Mouse (Mus musculus) right cerebral cortex, postnatal 14 days (tissue): ENCODE results near the gene Zfp804b.
"Not testable (repeated sequence)": the region's sequence is repeated elsewhere in the genome, so short reads cannot be mapped to it uniquely, and the experiment has no call there.

Experiments used
- DNase-seq: peaks from one replicate; pipeline ENCODE4 v3.0.0; 2022

Zfp804b gene

DNA sequence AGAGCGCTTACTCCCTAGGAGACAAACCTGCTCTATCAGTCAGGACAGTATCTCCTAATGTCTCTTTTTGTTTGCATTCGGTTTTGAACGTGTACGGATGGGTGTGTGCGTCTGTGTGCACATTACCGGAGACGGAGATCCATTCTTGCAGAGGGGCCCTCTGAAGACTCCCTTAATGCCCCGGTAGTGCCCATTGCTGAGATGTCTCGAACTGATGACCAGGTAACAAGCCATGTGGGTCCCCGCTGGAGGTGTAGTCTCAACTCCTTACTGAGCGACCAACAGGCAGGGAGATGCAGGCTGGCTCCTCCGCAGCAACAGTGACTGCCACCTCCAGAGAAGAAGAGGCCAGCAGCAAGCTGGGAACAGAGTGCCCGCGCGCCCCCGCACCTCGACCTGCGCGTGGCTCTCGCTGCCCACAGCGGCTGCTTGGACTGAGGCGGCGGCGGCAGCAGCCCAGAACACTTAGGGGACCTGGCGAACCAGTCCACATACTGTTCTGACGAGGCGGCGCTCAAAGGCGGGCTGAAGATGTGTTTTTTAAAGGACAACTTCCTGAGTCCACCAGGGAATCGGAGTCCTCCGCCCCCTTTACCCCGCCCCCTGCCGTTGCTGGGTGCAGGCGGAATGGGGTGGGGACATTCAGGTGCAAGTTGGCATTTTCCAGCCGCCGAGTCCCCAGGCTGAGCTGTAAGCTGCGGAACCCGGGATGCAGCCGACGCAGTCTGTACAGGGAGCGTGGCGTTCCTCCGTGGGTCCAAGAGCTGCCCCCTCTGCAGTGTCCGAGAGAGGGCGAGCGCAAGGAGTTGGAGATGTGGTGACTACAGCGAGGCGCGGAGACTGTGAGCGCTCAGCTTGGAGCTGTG lies at the start of gene Zfp804b:
Gene Zfp804b (minus strand): TSS at position 612 of the 866 bp plus-strand sequence.
- DNase-seq = peak; percentile 31

DNA sequence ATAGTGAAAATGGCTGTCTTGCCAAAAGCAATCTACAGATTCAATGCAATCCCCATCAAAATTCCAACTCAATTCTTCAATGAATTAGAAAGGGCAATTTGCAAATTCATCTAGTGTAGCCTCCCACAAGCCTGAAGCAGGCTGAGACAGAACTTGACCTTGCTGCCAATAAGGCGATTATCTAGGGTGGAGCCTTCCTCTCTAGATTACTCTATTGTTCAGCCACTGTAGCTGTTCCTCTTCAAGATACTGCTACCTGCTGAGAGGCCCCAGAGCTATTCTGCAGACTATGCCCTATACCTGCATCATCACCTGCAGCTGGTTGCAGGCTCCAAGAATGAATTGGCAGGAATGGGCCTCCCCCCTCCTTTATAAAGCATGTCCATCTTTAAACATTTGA lies 20.1 kb upstream of the Zfp804b start:
- DNase-seq = not testable (repeated sequence)

DNA sequence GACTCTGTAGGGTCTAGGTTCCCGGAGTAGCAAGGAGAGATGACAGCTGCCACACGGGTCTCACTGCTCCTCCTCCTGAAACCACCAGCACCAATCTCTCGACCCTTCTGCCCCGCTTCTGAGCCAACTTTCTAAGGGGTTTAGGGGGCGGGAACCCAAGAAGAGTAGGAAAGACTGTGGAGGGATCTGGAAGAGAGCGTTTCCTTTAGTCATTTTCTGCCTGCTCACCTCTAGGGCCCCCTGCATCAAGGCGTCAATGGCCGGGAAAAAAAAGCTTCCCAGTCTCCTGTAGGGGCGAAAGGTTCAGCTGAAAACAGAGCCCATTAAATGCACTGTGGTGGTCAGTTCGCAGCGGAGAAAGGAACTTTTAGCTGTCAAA lies 444 bp upstream of the Zfp804b start:
- DNase-seq = no peak

DNA sequence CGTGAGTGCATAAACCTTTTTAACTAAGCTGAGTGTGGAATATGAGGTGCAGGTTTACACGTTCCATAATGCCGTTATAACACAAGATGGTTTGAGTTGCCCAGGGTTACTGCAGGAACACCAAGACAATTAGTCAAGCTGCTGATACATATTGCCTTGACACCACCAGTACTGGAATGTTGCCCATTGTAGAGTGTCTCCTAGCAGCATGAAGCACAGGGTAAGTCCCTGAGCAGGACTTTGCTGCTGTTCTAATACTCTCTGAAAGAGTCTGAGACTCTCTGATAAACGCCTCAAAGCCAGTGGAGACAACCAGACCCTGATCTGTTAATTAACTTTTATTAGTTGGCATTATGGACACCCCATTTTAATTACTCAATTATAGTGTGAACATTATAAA lies 19.0 kb downstream of the Zfp804b start:
- DNase-seq = no peak

DNA sequence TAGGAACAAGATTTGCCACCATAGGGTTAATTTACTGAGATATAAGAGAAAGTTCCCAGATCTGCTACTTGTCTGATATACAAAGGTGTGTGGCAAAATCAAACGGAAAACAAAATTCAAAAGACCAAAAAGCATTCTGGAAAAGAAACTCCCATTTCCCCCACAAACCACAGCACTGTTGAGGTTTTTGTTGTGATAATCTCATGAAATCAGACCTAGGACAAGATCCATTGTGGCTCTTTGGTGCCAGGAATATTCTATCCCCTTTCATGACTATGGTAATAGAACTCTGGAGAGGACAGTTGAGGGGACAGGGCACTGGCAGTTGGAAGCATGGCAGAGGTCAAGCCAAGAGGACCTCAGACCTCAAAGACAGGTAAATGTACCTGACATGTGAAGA lies 40.7 kb downstream of the Zfp804b start, which contains the start of gene Tex47:
Gene Tex47 (plus strand): TSS at position 301 of the 400 bp plus-strand sequence.
- no peak for DNase-seq

DNA sequence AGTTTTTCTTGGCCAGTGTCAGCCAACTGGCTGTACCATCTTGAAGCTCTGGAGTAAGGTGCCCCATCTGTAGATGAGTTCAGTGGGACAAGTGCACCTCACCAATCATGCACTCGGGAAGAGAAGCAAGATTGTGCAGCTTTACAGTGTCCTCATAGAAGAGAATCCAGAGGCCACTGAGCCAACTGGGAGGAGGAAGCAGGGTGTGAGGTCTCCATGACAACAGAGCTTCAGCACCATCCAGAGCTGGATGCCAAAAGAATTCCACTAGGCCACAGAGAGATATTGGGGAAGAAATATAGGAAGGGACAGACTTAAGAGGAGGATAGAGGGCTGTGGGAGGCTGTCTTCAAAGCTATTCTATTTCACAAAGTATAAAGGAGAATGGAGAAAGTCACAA lies 41.6 kb downstream of the Zfp804b start:
- no peak for DNase-seq

DNA sequence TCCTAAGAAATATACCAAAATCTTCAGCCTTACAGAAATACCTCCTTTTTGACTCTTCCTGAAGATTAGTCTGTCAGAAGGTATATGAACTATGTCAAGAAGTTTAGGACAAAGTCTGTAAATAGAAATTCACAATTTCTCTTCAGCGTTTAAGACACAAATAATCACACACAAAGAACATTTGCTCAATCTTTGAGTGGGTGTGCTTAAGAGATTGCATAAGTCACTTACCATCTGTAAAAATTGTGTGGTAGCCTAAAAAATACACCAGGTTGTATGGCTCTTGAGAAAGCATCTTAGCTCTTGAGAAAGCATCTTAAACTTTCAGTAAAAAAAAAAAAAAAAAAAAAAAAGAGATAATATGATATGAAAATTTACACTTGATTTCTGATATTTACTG lies 60.2 kb downstream of the Zfp804b start:
- no peak for DNase-seq

DNA sequence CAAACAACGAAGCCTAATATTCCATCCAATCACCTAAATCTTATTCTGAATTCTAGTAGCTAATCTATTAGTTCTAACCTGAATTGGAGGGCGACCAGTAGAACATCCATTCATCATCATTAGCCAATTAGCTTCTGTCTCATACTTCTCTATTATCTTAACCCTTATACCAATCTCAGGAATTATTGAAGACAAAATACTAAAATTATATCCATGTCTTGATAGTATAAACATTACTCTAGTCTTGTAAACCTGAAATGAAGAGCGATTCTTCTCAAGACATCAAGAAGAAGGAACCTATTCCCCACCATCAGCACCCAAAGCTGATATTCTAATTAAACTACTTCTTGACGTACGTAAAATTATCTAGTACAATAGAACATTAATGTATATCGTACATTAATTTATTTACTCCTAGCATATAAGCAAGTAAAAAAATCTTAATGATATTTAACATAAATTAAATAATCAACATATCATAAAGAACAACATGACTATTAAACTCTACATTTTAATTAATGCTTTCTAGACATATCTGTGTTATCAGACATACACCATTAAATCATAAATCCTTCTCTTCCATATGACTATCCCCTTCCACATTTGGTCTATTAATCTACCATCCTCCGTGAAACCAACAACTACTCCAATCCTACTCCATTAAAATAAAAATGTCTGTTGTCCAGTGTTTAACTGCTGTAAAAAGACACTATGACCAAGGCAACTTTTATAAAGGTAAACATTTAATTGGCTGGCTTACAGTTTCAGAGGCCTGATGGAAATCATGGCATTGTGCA lies 67.7 kb downstream of the Zfp804b start:
- DNase-seq = no peak

DNA sequence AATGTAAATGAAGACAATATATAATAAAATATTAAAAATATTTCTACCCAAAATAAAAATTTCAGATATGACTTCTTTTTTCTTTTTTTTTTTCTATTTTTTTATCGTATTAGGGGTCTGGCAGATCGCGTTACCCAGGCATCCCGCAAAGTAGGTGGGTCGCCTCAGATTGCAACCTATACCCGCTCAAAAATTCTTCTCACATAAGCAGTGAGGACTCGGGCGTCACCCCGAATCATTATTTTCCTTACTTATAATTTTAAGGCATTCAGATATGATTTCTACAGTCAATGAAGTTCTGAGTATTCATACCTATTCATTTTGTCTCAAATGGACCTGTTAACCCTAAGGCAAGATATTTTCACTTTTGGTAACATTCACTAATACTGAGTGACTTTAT lies 167.0 kb downstream of the Zfp804b start:
- no peak for DNase-seq

DNA sequence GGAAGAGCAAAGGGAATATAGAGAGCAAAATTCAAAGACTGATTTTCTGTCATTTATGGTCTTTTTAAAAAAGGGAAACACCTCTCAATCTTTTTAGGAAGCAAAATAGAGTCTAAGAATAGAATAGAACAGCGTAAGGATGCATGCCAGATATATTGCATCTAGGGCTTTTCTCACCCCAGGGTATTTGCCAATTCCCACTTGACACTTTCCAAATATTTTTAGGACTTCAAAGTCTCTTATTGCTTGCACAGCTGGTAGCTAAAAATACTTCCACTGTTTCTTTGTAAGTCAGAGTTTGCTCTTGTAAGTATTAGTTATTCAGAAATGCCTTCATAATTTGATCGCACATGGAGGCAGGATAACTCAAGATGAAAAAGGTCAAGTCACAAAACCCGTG lies 204.9 kb downstream of the Zfp804b start:
- DNase-seq = no peak

DNA sequence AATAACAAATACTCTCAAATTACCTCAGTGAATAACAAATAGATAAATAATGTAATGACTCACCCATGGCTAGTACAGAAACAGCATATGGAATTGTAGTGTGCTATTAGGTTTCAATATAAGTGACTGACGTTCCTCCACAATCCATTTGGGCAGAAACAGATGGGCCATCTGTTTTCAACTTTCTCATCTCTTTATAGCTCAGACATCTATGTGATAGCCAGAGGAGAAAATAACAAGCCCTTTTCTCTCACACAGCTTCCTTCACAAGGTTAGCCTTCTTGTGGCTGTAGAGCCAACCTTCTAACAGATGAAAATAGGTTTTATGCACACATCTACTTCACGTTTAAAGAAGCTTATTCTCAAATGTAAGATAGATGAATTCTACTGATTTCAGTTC lies 242.2 kb downstream of the Zfp804b start:
- no peak for DNase-seq

DNA sequence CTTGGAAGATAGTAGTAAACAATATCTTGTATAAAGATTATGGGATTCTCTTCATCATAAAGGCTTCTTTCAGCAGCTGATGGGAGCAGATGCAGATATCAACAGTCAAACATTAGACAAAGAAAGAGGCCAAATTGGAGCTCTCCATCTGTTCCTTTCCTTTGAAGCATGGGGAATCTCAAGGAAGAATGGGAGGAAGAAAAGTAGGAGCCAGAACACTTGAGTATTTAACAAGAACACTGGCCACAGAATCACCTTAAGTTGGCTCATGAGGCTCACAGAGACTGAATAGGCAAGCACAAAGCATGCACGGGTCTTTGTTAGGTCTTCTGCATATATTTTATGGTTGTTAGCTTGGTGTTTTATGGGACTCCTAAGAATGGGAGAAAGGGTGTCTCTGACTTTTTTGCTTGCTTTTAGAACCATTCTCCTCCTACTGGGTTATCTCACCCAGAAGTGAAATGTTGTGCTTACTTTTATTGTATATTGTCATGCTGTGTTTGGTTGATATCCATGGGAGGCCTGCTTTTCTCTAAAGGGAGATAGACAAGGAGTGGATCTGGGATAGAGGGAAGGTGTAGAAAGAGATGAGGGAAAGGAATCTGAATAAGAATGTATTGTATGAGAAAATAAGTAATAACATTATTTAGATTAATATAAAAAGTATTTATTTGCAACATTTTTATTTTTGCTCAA lies 270.5 kb downstream of the Zfp804b start:
- DNase-seq = no peak

DNA sequence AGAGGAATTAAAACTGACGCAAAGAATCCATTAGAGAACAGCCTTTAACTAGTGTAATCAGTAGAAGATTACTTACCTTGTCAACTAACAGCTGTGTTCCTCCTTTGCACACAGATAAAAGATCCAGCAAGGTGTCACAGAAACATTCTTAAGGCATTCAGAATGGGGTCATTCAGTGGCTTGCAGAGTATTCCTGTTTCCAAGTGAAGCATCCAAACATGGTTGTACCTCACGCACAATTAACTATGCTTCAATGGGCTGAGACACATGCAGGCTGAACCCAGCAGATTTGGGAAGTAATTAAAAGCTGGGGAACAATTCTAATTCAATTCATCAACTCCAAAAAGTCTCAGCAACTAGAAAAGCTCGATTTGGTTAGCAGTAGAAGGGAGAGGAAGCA lies 337.1 kb downstream of the Zfp804b start:
- DNase-seq = no peak

DNA sequence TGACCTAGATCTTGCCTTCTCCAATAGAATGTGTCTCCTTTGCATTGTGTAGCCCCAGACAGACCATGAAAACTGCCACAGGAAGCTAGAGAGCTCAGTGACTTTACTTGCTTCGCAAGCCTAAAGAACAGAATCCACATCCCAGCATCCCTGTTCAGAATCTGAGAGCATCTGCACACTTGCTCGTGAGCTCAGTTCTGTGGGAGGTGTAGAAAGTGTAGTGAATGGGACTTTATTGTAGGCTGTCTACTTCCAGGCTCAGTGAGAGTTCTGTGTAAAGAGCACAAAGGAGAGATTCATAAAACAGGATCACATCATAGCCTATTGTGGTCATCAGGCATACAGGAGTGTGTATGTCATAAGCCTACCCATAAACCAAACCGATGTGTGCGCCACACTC lies 360.6 kb downstream of the Zfp804b start:
- DNase-seq = no peak

DNA sequence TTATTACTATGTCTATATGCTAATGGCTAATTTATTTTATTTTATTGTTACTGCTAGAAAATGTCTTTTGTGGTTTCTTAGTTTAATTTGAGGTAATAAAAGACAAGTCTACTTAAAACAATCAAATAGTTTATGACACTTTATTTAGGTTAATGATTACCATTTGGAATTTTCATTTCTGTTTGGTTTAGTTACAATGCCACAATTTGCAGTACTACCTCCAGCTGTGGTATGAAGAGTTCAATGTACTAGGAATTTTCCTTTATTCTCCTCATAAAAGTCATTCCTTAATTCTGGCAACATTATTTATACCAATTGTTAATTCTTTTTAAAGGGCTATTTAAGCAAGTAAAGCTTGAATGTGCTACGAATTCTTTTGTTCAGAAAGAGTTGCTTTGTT lies 409.7 kb downstream of the Zfp804b start:
- no peak for DNase-seq

DNA sequence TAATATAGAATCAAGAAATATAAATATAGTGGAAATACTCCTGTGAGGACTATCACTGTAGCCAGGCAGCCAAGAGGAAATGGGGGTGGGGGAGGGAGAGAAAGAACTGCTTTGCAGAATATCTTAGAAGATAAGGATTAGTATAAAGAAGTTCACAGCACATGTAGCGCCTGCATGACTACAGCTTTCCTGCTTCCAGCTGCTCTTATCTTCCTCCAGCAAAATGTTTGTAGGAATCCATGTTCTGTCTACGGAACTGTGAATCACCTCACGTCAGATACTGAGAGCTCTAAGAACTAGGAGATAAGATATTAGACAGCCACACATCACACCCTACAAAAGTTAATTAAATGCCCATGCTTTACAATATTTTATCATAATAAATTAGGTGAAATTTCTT lies 433.3 kb downstream of the Zfp804b start:
- DNase-seq = no peak

DNA sequence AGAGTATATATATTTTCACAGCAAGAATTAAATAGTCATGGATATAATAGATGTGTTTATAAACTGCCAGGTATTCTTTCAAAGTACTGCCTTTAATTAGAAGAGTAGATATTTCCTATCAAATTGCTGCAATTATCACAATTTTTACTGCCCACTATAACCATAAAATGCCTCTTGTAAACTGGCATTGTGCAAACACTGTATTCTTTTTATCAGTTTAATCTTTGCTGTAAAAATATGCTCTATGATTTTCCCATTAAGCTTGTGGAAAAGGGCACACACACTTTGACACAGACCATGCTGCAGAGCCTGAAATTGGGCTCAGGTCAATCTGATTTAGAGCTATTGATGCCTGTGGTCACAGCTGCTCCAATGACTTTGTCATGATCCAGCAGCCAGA lies 463.2 kb downstream of the Zfp804b start:
- no peak for DNase-seq

DNA sequence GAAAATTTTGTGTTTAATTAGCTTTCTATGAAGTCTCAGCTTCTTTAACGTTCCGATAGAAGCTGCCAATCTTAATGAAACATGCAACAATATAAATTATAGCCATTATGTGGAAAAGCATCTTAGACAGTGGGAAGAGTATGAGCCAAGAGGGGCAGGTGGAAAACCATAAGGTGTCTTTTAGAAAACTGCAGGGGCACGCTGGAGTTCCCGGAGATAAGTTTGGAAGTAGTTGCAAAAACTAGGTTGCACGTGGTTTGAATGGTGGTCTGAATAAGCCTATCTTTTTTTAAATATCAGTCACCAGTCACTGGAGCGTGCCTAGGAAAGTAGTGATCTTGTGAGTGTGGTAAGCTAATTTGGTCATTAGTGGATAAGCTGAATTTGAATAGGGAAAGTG lies 473.0 kb downstream of the Zfp804b start:
- no peak for DNase-seq

DNA sequence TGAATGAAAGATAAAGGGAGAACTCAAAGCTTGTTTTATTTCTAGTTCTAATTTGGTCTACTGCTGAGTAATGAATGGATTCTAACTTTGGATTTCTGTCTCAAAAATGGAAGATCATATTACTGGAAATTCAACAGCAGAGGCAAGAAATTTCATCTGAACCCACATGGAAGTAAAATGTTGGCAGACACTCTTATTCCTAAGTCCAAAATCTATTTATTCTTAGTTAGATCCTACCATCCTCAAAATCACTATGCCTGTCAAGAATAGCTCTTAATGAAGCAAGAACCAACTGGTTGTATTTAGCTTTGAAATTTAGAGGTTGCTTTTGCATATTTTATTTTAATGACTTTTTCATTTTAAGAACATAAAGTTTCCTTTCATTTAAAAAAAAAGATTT lies 473.6 kb downstream of the Zfp804b start:
- no peak for DNase-seq

DNA sequence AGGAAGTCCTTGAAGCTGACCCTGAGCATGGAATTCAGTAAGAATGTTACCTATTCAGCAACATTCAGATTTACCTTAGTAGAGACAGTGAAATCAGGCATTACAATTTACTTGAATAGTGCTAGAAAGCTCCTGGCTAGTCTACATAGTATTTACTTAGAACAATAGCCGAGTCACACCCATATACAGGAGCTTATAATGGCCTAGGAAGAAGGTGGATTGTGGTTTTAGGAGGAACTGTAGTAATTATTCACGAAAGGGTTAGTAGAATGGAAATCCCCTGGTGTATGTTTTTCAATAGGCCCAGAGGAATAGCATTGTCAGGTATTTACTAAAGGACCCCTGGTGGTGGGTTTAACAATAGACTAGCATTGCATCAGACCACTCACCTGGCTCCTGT lies 549.2 kb downstream of the Zfp804b start:
- no peak for DNase-seq

DNA sequence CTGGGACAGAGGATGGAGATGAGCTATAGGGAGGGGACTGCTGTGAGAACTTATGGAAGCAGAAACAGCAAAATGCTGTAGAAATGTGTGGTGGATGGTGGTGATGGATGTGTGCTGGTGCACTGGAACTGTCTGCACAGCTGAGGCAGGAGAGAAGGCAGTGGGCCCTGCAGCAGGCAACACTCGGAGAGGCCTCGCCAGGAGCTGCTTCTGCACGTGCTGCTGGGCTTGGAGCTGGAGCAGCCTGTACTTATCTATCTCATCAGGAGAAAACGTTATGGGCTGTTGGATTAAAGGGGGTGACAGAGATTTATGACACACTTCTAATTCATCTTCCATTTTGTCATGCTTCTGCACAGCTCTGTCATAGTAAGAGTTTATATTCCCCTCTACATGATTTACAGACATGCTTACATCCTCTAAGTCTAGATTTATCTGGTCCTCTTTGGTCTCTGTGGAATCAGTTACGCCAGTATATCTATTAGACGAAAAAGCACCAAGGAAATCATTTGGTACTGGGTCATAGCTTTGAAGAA lies 575.1 kb downstream of the Zfp804b start:
- DNase-seq = no peak
